Mouse (Mus musculus) heart, adult 2 months (tissue): Measurements from ENCODE around the gene Rnf114. TPM values are rescaled to one million over a fixed set of nuclear protein-coding genes. Genes with fewer than 3 reads are reported as not detected.

Experiments used
- DNase-seq, 2 experiments: peaks; one replicate each; pipeline ENCODE4 v3.0.0; 2021
- H3K27ac ChIP-seq: fragments of 200-600 bp; 2 replicates; pipeline ENCODE4 v1.8.1; 2022
- H3K27me3 ChIP-seq: fragments of 200-500 bp; 2 replicates; pipeline ENCODE4 v1.6.1; 2012; ENCODE audit warnings: mild to moderate bottlenecking, low read length, inconsistent platforms, mixed read lengths; ENCODE audit not compliant: control insufficient read depth, insufficient read depth
- H3K36me3 ChIP-seq: fragments of 200-500 bp; 2 replicates; pipeline ENCODE4 v1.6.1; 2012; ENCODE audit warnings: low read length, inconsistent platforms; ENCODE audit not compliant: control insufficient read depth, insufficient read depth
- H3K4me1 ChIP-seq: fragments of 200-500 bp; 2 replicates; pipeline ENCODE4 v1.6.1; 2011; ENCODE audit warnings: low read length; ENCODE audit not compliant: control insufficient read depth, insufficient read depth
- H3K4me3 ChIP-seq: fragments of 200-600 bp; 2 replicates; pipeline ENCODE4 v1.8.1; 2022
- H3K79me2 ChIP-seq: fragments of 200-500 bp; replicated peaks from 2 replicates; pipeline ENCODE4 v1.6.1; 2012; ENCODE audit warnings: mild to moderate bottlenecking, inconsistent platforms, low read length, moderate library complexity, mixed read lengths; ENCODE audit not compliant: control insufficient read depth, insufficient read depth
- H3K9ac ChIP-seq: fragments of 200-500 bp; 2 replicates; pipeline ENCODE4 v1.6.1; 2012; ENCODE audit warnings: low read depth, mild to moderate bottlenecking, control low read depth, inconsistent platforms, low read length, mixed read lengths
- CTCF ChIP-seq: fragments of 200-600 bp; IDR thresholded peaks from 2 replicates; pipeline ENCODE4 v1.8.1; 2022; ENCODE audit warnings: antibody characterized with exemption, mild to moderate bottlenecking, moderate library complexity
- EP300 ChIP-seq: fragments of 200-500 bp; IDR thresholded peaks from 2 replicates; pipeline ENCODE4 v1.6.1; 2011; ENCODE audit warnings: low read depth, low read length, control low read depth; ENCODE audit not compliant: insufficient read depth
- POLR2A ChIP-seq: fragments of 200-500 bp; IDR thresholded peaks from 2 replicates; pipeline ENCODE4 v1.6.1; 2011; ENCODE audit warnings: mild to moderate bottlenecking, low read depth, low read length, control low read depth; ENCODE audit not compliant: insufficient read depth
- WGBS: fragments of 180-500 bp; shearing (Covaris S2); methylation state at CpG from one replicate; pipeline ENCODE4 v1.1.7; 2018; 5-methylcytosine and 5-hydroxymethylcytosine counted together
- intact Hi-C: fragments of 180-260 bp; cut with DNase I; formaldehyde crosslinking; loops from one replicate; pipeline ENCODE4 v1.15.1; 2025
- polyA plus RNA-seq: library from polyadenylated mRNA; depleted of rRNA; stranded (reverse); fragments of >200 nt; gene quantifications from 2 replicates; pipeline ENCODE4 v1.2.3, GENCODE M21; 2012
- total RNA-seq, 2 experiments: library from RNA; stranded (reverse); gene quantifications; 2 replicates each; pipeline ENCODE4 v1.2.3; 2021

The Rnf114 gene
- total and polyA plus RNA-seq, 3 experiments: 60.4 to 96.3 (median 76.7) TPM

- H3K4me3 ChIP-seq: no peak overlapping the region
- H3K27ac ChIP-seq: no peak overlapping the region
- H3K27me3 ChIP-seq: no peaks in the 10 kb centered on the region
- no peaks in the 10 kb centered on the region for H3K79me2 ChIP-seq
- WGBS: 94% methylated on average over 3 of the region's 3 CpGs
- no peaks in the 10 kb centered on the region for H3K4me1 ChIP-seq
- TF ChIP-seq POLR2A (no peak), CTCF (no peak), EP300 (no peak)
- DNase-seq: no peak
- H3K36me3 ChIP-seq: no peaks in the 10 kb centered on the region
- H3K9ac ChIP-seq: no peak overlapping the region
- intact Hi-C loops: no loop called here
Observed at GRCm38 (mm10) chr2:167470611-167471010, 21.8 kb upstream of the Rnf114 start.

GRCm38 (mm10) chr2:167471585-167471984, 20.9 kb upstream of the Rnf114 start:
- 69% methylated on average over 6 of the region's 6 CpGs for WGBS
- H3K27ac ChIP-seq: no peak overlapping the region
- intact Hi-C loops: no loop called here
- DNase-seq: peak in 1 of 2 experiments; percentile 47
- H3K36me3 ChIP-seq: no peaks in the 10 kb centered on the region
- TF ChIP-seq POLR2A (no peak), EP300 (0 out of 2 replicates have a peak, but pooled peaks have one; percentile 44)
- peaks cover 3% of the 10 kb centered on the region for H3K4me1 ChIP-seq
- H3K9ac ChIP-seq: no peak overlapping the region
- no peaks in the 10 kb centered on the region for H3K27me3 ChIP-seq
- H3K4me3 ChIP-seq: no peak overlapping the region
- H3K79me2 ChIP-seq: no peaks in the 10 kb centered on the region

- no peak overlapping the region for H3K27ac ChIP-seq
- no peaks in the 10 kb centered on the region for H3K27me3 ChIP-seq
- no peak overlapping the region for H3K4me3 ChIP-seq
- TF ChIP-seq POLR2A (no peak), EP300 (no peak), CTCF (no peak)
- H3K4me1 ChIP-seq: peaks cover 6% of the 10 kb centered on the region
- WGBS: 80% methylated on average over 6 of the region's 6 CpGs
- no peak for DNase-seq
- H3K36me3 ChIP-seq: no peaks in the 10 kb centered on the region
- H3K79me2 ChIP-seq: no peaks in the 10 kb centered on the region
- H3K9ac ChIP-seq: no peak overlapping the region
- intact Hi-C loops: no loop called here
Observed at GRCm38 (mm10) chr2:167474218-167474617, 18.2 kb upstream of the Rnf114 start.

- Histone ChIP-seq H3K79me2 (no peaks in the 10 kb centered on the region), H3K9ac (no peak overlapping the region), H3K4me3 (no peak overlapping the region), H3K4me1 (peaks cover 6% of the 10 kb centered on the region), H3K27me3 (no peaks in the 10 kb centered on the region), H3K27ac (no peak overlapping the region), H3K36me3 (no peaks in the 10 kb centered on the region)
- TF ChIP-seq EP300 (no peak), CTCF (no peak), POLR2A (no peak)
- no peak for DNase-seq
- WGBS: 75% methylated on average over 5 of the region's 5 CpGs
- intact Hi-C loops: no loop called here
Observed at GRCm38 (mm10) chr2:167475596-167475995, 16.8 kb upstream of the Rnf114 start.

GRCm38 (mm10) chr2:167476200-167476688, 16.2 kb upstream of the Rnf114 start:
- peak; percentile 37 for TF ChIP-seq CTCF
- no peak for TF ChIP-seq POLR2A
- Histone ChIP-seq H3K4me1 (peaks cover 6% of the 10 kb centered on the region), H3K79me2 (no peaks in the 10 kb centered on the region), H3K27ac (no peak overlapping the region), H3K9ac (no peak overlapping the region), H3K27me3 (no peaks in the 10 kb centered on the region), H3K36me3 (no peaks in the 10 kb centered on the region), H3K4me3 (no peak overlapping the region)
- 8% methylated on average over 7 of the region's 7 CpGs for WGBS
- DNase-seq: peak; percentile 45 to 52
- intact Hi-C loops: no loop called here

GRCm38 (mm10) chr2:167476762-167477161, 15.7 kb upstream of the Rnf114 start:
- TF ChIP-seq POLR2A: no peak
- TF ChIP-seq CTCF: no peak
- no peak for TF ChIP-seq EP300
- Histone ChIP-seq H3K27me3 (no peaks in the 10 kb centered on the region), H3K4me1 (peaks cover 6% of the 10 kb centered on the region), H3K9ac (no peak overlapping the region), H3K27ac (no peak overlapping the region), H3K36me3 (no peaks in the 10 kb centered on the region), H3K4me3 (no peak overlapping the region), H3K79me2 (no peaks in the 10 kb centered on the region)
- 47% methylated on average over 4 of the region's 4 CpGs for WGBS
- intact Hi-C loops: no loop called here
- no peak for DNase-seq

GRCm38 (mm10) chr2:167478128-167478527, 14.3 kb upstream of the Rnf114 start:
- Histone ChIP-seq H3K4me3 (no peak overlapping the region), H3K36me3 (no peaks in the 10 kb centered on the region), H3K9ac (no peak overlapping the region), H3K4me1 (peaks cover 6% of the 10 kb centered on the region), H3K27ac (no peak overlapping the region), H3K27me3 (no peaks in the 10 kb centered on the region), H3K79me2 (no peaks in the 10 kb centered on the region)
- no peak for DNase-seq
- TF ChIP-seq POLR2A: no peak
- no peak for TF ChIP-seq CTCF
- no peak for TF ChIP-seq EP300
- 40% methylated on average over 2 of the region's 2 CpGs for WGBS
- intact Hi-C loops: no loop called here
